Comparison of ENCODE assay signal across 21 mouse cellular contexts in the genomic region with DNA sequence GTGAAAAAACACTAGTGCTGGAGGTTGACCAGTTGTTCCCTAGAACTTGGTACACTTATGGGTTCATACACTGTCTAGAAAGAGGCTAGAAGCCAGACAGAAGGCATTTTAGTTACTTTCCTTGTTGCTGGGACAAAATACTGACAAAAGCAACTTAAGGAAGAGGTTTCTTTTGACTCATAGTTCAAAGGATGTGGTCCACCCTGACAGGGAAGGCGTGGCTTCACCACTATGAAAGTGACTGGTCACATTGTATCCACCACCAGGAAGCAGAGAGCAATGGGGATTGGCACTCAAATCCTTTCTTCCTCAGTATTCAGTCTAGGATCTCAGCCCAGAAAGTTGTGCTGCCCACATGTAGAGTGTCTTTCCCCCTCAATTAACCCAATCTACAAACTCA. TPM values are rescaled to one million over a fixed set of nuclear protein-coding genes. Genes with fewer than 3 reads are reported as not detected.
DNase-seq lines count a peak whose midpoint lies in the region; ATAC-seq and TF ChIP-seq lines count a peak whose summit lies in the region.
"Had no signal": no experiment of that assay in that cellular context is flagged by ENCODE, and none has a peak within 500 bp of the region (broad histone marks: within the 10 kb centered on the region; RNA-seq: fewer than 3 reads in every experiment).

No protein-coding gene starts in this region.

- no peak for TF ChIP-seq POLR2A in lung, adult 2 months (IDR thresholded peaks at IDR 0.05; ENCODE audit: borderline replicate concordance, extremely low read depth, low read depth, low read length)

- no peak overlapping the region for H3K4me2 ChIP-seq in heart, embryonic 11.5 days
- no peak overlapping the region for H3K4me2 ChIP-seq in intestine, embryonic 15.5 days (replicated peaks)
- H3K4me2 ChIP-seq: embryonic facial prominence, embryonic 13.5 days; forebrain, embryonic 12.5 days; heart, embryonic 15.5 days; hindbrain, embryonic 13.5 days had no signal

- H3K9me3 ChIP-seq in heart, embryonic 11.5 days (replicated peaks; ENCODE audit: control insufficient read depth, low read length): no peaks in the 10 kb centered on the region
- no peaks in the 10 kb centered on the region for H3K9me3 ChIP-seq in intestine, embryonic 15.5 days
- H3K9me3 ChIP-seq in midbrain, embryonic 10.5 days (replicated peaks): no peaks in the 10 kb centered on the region
- H3K9me3 ChIP-seq: embryonic facial prominence, embryonic 13.5 days; forebrain, embryonic 12.5 days; heart, embryonic 10.5 days; heart, embryonic 15.5 days had no signal

- H3K36me3 ChIP-seq in heart, embryonic 11.5 days (ENCODE audit: control insufficient read depth, insufficient read depth, low read length): no peaks in the 10 kb centered on the region
- H3K36me3 ChIP-seq in intestine, embryonic 15.5 days: no peaks in the 10 kb centered on the region
- no peaks in the 10 kb centered on the region for H3K36me3 ChIP-seq in midbrain, embryonic 10.5 days
- H3K36me3 ChIP-seq: embryonic facial prominence, embryonic 13.5 days; forebrain, embryonic 12.5 days; heart, embryonic 10.5 days; heart, embryonic 15.5 days; hindbrain, embryonic 13.5 days had no signal

- H3K4me3 ChIP-seq in heart, embryonic 11.5 days (ENCODE audit: low read depth, low read length): no peak overlapping the region
- no peak overlapping the region for H3K4me3 ChIP-seq in intestine, embryonic 15.5 days (replicated peaks)
- no peak overlapping the region for H3K4me3 ChIP-seq in lung, adult 2 months (replicated peaks; ENCODE audit: extremely low read depth, low read depth, low read length)
- no peak overlapping the region for H3K4me3 ChIP-seq in midbrain, embryonic 10.5 days
- H3K4me3 ChIP-seq: embryonic facial prominence, embryonic 13.5 days; forebrain, embryonic 12.5 days; heart, embryonic 10.5 days; heart, embryonic 15.5 days; hindbrain, embryonic 13.5 days had no signal

- DNase-seq in heart, adult 11 months: peak; percentile 85
- peak; percentile 43 for DNase-seq in induced T-regulatory cell, adult 2 months (ENCODE audit: low read depth)
- no peak for DNase-seq in lung, adult 2 months
- no peak for DNase-seq in midbrain, embryonic 10.5 days (ENCODE audit: low spot score)
- DNase-seq: adrenal gland, postnatal 14 days; cerebellum, adult 18-20 months; cerebellum, adult 9-11 months; gastrocnemius, postnatal 25 days; heart, adult 18-20 months; heart, postnatal 14 days had no signal

- no peak overlapping the region for H3K9ac ChIP-seq in heart, embryonic 11.5 days (ENCODE audit: low read depth, low read length)
- H3K9ac ChIP-seq in intestine, embryonic 15.5 days: no peak overlapping the region
- H3K9ac ChIP-seq: embryonic facial prominence, embryonic 13.5 days; forebrain, embryonic 12.5 days; heart, embryonic 15.5 days; hindbrain, embryonic 13.5 days had no signal

- H3K27me3 ChIP-seq in heart, embryonic 11.5 days (ENCODE audit: control insufficient read depth, insufficient read depth, low read length): no peaks in the 10 kb centered on the region
- H3K27me3 ChIP-seq in intestine, embryonic 15.5 days (replicated peaks): no peaks in the 10 kb centered on the region
- peaks cover 43% of the 10 kb centered on the region for H3K27me3 ChIP-seq in midbrain, embryonic 10.5 days (ENCODE audit: low read depth, poor library complexity, severe bottlenecking)
- H3K27me3 ChIP-seq: embryonic facial prominence, embryonic 13.5 days; forebrain, embryonic 12.5 days; heart, embryonic 15.5 days; hindbrain, embryonic 13.5 days had no signal

- ATAC-seq in heart, embryonic 11.5 days (replicated peaks; ENCODE audit: insufficient number of reproducible peaks, low FRiP score, low TSS enrichment): no peak
- peak; percentile 54 for ATAC-seq in activated CD4-positive, CD25-positive, alpha-beta regulatory T cell, adult 4 months
- peak; percentile 54 for ATAC-seq in monocyte, adult 5-6 weeks (replicated peaks; ENCODE audit: insufficient number of reproducible peaks, low FRiP score, low TSS enrichment, poor library complexity, severe bottlenecking)
- no peak for ATAC-seq in intestine, embryonic 15.5 days
- ATAC-seq: forebrain, embryonic 16.5 days; intestine, postnatal 0 days had no signal

- no peak for TF ChIP-seq CTCF in lung, adult 2 months (IDR thresholded peaks at IDR 0.05; ENCODE audit: insufficient read depth, low read length)

- no peak overlapping the region for H3K27ac ChIP-seq in heart, embryonic 11.5 days (ENCODE audit: low read depth, low read length)
- no peak overlapping the region for H3K27ac ChIP-seq in intestine, embryonic 15.5 days
- no peak overlapping the region for H3K27ac ChIP-seq in midbrain, embryonic 10.5 days (replicated peaks)
- H3K27ac ChIP-seq: embryonic facial prominence, embryonic 13.5 days; forebrain, embryonic 12.5 days; heart, embryonic 10.5 days; heart, embryonic 15.5 days; hindbrain, embryonic 13.5 days had no signal

- H3K4me1 ChIP-seq in heart, embryonic 11.5 days (ENCODE audit: control insufficient read depth, insufficient read depth, low read length): peaks cover 14% of the 10 kb centered on the region
- no peaks in the 10 kb centered on the region for H3K4me1 ChIP-seq in intestine, embryonic 15.5 days (replicated peaks)
- peaks cover 10% of the 10 kb centered on the region for H3K4me1 ChIP-seq in lung, adult 2 months (ENCODE audit: control insufficient read depth, insufficient read depth, low read length)
- H3K4me1 ChIP-seq in midbrain, embryonic 10.5 days: peaks cover 14% of the 10 kb centered on the region

- 82% methylated on average over 1 of the region's 1 CpGs for WGBS in heart, embryonic 11.5 days (ENCODE audit: insufficient replicate concordance)
- 91% methylated on average over 1 of the region's 1 CpGs for WGBS in intestine, embryonic 15.5 days
- WGBS in lung, adult 2 months: 92% methylated on average over 1 of the region's 1 CpGs
- 85% methylated on average over 1 of the region's 1 CpGs for WGBS in midbrain, embryonic 10.5 days

RNA-seq across cellular contexts. Expression of a gene that starts 31.7 kb away (rescaled TPM):
- 9.8 and 10.9 TPM in 2 replicates for polyA plus RNA-seq in heart, embryonic 11.5 days (2014; fragmentation: Nextera tagmentation; extraction: Ambion mirVana)
- 1 to 10 TPM; 1.8 to 2.2 TPM for polyA plus RNA-seq in activated CD4-positive, CD25-positive, alpha-beta regulatory T cell, adult 4 months (2017; shearing (Covaris generic))
- total RNA-seq in monocyte, adult 5-6 weeks (2017): 35.3 to 56.2 TPM (median 52.3 TPM) in 3 replicates
- 10.1 and 13.0 TPM in 2 replicates for polyA plus RNA-seq in intestine, embryonic 15.5 days (2015; fragmentation: Nextera tagmentation; extraction: Ambion mirVana)
- polyA plus RNA-seq in lung, adult 2 months (2012; rRNA removed): 7.4 and 8.4 TPM in 2 replicates
- polyA plus RNA-seq in midbrain, embryonic 10.5 days (2016; fragmentation: Nextera tagmentation; extraction: Ambion mirVana): 7.2 and 8.5 TPM in 2 replicates

Comparison
In these comparisons a context has a peak if more than half of its experiments do, and no peak if none do; other contexts are left out.
1. DNase-seq: peak in heart, adult 11 months (single experiment) and induced T-regulatory cell, adult 2 months (single experiment); none in lung, adult 2 months (single experiment) and midbrain, embryonic 10.5 days (single experiment).
2. ATAC-seq: peak in activated CD4-positive, CD25-positive, alpha-beta regulatory T cell, adult 4 months (single experiment) and monocyte, adult 5-6 weeks (single experiment); none in heart, embryonic 11.5 days (single experiment) and intestine, embryonic 15.5 days (single experiment).